Mouse (Mus musculus) left cerebral cortex, postnatal 14 days (tissue): ENCODE measurements around the gene Ribc2. TPM values are rescaled to one million over a fixed set of nuclear protein-coding genes. Genes with fewer than 3 reads are reported as not detected.

ENCODE experiments used
- DNase-seq, 2 experiments: peaks; one replicate each; pipeline ENCODE4 v3.0.0; 2021 to 2022; ENCODE audit warnings: low spot score in 2 of 2, mixed read lengths in 1 of 2
- intact Hi-C: fragments of 180-260 bp; cut with DNase I; formaldehyde crosslinking; loops from one replicate; pipeline ENCODE4 v1.15.1; 2025
- total RNA-seq, 2 experiments: library from RNA; stranded (reverse); gene quantifications; 2 replicates each; pipeline ENCODE4 v1.2.3; 2021

Ribc2 gene
- total RNA-seq, 2 experiments from 2014 or later = 0.23 TPM; not detected in 1

GRCm38 (mm10) chr15:85174060-85174459, 42.2 kb downstream of the Ribc2 start:
- DNase-seq = no peak
- intact Hi-C loops = no loop called here

DNA sequence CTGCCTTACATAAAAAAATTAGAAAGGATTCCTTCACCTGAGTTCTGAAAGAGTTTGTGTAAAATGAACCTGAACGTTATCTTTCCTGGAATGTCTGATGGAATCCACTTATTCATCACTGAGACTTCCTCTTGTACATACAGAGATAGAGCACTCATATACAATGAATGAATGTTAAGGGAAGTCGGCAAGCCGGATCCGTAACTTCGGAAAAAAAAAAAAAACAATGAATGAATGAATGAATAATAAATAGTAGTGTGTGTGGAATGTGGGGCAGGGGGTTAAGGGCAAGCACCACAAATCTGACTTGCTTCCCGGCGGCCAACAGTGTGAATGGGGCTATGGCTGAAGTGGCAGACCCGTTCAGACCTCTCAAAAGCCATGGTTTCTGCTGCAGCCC, 45.7 kb downstream of the Ribc2 start:
- peak in 1 of 2 experiments; percentile 33 for DNase-seq
- intact Hi-C loops = no loop called here

DNA sequence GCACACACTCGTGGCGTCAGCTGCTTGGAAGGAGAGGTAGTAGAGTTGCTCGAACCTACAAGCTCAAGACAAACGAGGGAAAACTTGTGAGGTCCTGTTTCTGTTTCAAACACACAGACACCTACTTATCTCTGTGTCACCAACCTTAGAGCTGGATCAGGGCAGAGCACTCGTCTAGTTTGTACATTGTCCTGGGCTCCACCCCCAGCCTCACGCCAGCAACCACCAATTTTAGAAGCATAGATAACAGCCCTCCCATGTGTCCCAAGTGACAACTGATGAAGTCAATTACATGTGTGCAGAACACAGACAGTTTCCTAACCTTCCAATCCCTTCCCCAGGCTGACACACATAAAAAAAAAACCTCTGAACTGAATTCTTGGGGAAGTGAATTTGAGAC, 46.3 kb downstream of the Ribc2 start:
- intact Hi-C loops = no loop called here
- DNase-seq = no peak

DNA sequence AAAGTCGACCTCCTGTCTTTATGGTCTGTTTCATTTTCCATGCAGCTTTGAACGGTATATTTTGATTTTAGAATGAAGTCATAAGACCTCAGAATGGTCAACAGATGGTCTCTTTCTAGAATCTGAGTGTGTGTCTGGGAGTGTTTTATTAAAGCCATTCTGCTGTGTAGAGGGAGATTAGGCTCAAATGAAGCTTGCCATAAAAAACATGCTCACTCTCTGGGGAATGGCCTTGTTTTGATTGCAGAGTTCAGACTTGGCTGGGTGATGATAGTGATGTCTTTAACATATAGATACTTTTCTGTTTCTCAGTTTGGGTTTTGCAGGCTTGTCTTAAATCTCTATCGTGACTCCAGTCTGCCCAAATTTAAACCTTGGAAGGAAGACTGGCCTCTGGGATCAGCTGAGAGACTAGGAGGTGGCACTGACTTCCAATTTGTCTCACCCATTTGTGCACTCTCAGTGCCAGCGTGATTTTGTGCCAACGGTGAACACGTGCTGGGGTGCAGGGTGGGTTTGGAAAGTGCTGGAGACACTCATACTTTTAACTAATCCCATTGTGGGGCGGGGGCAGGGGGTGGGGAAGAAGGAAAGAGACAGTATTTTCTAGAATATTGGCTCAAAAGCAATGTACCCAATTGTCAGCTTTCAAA, 47.8 kb downstream of the Ribc2 start:
- no peak for DNase-seq

DNA sequence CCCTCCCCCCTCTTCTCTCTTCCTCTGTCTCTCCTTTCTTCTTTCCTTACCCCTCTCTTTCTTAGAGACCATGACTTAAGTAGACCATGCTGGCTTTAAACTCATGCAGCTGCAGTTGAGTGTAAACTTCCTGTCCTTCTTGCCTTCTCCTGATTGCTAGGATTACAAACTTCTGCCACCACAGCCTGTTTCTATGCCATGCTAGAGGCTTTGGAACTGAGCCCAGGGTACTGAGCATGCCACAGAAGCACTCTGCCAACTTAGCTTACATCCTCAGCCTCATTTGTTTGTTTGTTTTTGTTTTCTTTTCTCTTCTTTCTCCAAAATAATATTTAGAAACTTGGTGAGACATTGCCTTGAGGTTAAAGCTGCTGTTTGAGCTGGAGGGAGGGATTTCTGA, 48.5 kb downstream of the Ribc2 start:
- intact Hi-C loops = no loop called here
- no peak for DNase-seq

More for the DNA sequence above, 47.8 kb downstream of the Ribc2 start:
- intact Hi-C loops = no loop called here

DNA sequence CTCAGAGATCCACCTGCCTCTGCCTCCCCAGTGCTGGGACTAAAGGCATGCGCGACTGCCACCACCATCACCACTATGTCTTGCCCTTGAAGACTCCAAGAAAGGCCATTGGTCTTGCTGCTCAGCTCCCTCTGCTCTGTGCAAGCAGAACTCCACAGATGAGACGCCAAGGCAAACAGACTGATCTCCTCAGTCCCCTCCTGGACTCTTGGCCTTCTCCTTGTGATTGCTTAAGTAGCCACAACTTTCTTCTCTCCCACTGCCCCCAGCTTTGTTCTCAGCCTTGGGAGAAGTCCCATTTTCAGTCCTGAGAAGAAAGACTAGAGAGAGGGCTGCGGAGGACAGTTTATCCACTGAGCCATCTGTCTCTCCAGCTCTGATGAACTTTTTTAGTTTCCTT, 50.2 kb downstream of the Ribc2 start:
- no peak for DNase-seq
- intact Hi-C loops = no loop called here

DNA sequence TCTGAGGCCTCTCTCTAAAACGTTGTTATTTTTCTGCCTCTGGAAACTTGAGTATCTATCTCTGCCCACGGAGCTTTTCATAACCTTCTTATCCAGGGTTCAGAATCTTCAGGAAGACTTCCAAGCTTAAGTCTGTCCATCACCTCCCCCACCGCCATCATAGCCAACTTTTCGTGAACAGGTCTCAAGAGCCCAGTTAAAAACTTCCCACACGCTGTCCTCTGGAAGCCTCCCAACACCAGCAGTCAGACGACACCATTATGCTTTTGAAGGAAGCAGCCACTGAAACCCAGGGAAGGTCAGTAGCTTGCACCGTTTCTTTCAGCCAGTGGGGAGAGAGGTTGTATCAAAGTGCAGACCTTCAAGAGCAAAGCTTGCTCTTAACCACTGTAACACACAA, 55.0 kb downstream of the Ribc2 start:
- intact Hi-C loops = no loop called here
- no peak for DNase-seq

DNA sequence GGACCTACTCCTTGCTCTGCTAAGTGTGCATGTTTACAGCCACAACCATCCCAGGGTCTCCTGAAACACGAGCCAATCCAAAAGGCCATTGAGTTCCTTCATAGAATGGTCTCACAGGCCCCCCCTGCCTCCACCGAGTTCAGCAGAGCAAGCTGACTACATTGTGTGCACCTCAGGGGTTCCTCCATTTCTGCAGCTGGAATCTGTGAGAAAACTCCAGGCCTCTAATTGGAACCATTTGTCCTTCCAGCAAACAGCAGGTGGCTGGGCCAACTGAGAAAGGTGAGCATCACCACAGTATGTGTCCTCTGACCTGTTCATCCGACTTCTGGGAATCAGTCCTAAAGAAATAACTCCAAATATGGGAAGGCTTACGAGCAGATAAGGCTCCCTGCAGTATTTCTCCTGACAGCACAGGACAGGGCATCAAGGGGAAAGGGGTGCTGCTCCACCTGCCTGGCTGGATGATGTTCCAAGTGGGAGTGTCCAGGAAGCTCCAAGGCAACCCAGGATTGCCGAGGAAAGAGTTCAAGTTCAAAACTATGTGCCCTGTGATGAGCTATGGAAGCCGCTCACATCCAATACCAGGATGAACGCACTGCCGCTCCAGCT, 56.4 kb downstream of the Ribc2 start:
- intact Hi-C loops = no loop called here
- DNase-seq = no peak

Other genes with a start within 250 kb of the Ribc2 start
- gene Gm29666, start 212.0 kb upstream of the Ribc2 start, total RNA-seq = 1 to 10 TPM in 1 of 2 experiments, under 1 TPM in 1; 0.94 to 1.1 TPM
- 10 to 100 TPM; 31.2 to 31.7 TPM for gene Nup50, start 208.7 kb upstream of the Ribc2 start, total RNA-seq
- gene 5031439G07Rik, start 143.5 kb upstream of the Ribc2 start, total RNA-seq = 100 to 1,000 TPM in 1 of 2 experiments, 10 to 100 TPM in 1; 96.1 to 106 TPM
- gene Upk3a, start 114.9 kb upstream of the Ribc2 start, total RNA-seq = not detected
- 10 to 100 TPM; 29.0 to 29.5 TPM for gene Fam118a, start 103.1 kb upstream of the Ribc2 start, total RNA-seq
- under 1 TPM in 1 of 2 experiments, not detected in 1; 0.87 TPM for gene Smc1b, start 114 bp upstream of the Ribc2 start, total RNA-seq
- gene Fbln1, start 73.9 kb downstream of the Ribc2 start, total RNA-seq = 10 to 100 TPM in 1 of 2 experiments, 1 to 10 TPM in 1; 10.0 to 11.1 TPM
- gene Atxn10, start 204.2 kb downstream of the Ribc2 start, total RNA-seq = 100 to 1,000 TPM; 304 to 310 TPM